Mouse (Mus musculus): ENCODE results near the gene Hhatl.

Hhatl gene

DNA sequence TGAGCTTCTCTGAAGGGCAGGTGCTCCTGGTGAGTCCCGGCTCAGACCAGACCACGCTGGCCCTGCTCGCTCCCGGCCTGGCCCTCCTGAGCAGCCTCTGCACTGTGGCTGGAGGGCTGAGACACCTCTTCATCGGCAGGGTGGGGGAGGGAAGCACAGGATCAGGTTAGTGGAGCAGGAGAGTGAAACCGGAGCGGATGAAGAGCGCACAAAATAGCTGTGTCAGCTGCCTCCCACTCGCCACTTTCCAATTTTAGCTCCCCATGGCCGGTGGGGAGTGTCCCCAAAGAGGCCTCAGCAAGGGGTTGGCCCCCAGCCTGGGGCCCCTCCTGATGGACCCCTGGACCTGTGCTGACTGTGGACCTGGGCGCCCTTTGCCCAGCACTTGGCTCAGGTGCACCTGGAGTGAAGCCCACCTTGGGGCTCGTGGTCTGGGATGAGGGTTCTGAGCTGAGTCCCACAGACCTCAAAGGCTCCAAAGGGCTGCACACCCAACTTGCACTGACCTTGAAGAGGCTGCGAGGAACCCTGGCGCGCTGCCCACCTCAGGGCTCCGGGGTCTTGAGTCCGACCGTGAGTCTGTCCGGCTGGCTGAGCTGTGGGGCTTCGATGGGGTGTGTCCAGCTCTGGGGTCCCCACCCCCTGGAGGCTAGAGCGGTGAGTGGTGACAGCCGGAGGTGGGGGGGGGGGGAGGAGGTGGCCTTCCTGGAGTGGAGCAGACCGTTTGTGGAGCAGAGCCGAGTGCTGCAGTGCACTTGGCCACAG lies at the start of gene Hhatl:
Gene Hhatl (minus strand): TSS at position 751 of the 765 bp plus-strand sequence.
- in situ Hi-C loops (cut with MseI, MboI) = no loop called here

DNA sequence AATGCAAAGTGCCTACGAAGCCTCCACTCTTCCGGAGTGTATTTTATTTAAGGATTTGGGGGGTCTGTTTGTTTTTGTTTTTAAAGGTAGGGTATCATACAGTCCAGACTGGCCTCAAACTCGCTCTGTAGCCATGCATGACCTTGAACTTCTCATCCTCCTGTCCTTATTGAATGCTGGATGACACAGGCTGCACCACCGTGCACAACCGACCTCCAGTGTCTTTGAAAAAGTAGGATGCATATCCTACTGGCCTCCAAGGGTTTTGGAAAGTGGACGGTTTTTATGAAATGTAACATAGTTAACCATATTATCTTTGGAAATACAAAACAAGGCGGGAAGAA lies 47.3 kb upstream of the Hhatl start:
- in situ Hi-C loops (cut with MseI, MboI) = no loop called here

DNA sequence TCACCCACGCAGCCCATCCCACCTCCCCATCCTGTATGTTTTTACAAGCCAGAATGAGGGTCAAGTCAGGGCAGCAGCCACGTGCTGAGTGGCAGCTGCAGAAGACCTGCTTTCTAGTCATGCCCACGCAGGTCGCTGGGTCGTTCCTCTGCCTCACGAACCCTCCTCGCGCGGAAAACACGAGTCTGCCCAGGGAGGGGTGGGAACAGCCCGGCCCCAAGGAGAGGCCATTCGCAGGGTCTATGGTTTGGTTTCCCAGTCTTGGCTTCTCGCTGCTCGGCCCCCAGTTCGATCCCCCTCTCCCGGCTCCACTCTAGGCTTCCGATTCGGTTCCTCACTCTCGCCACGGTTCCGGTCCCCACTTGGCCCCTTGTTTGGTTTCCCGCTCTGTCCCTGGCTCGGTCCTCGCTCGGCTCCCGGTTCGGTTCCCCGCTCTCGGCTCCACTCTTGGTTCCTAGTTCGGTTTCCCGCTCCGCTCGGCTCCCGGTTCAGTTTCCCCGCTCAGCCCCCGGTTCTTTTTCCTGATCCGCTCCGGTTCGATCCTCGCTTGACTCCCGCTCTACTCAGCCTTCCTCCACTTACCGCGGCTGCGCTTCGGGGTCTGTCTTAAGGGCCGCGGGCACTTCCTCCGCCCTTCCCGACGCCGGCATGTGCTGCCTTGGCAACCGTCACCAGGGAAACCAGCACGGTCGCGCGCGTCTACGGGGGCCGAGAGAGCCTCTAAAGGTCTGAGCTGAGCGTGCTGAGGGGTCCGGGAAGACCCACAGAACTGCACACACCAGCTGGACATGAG lies 46.7 kb upstream of the Hhatl start, which contains the start of gene Ccdc13:
Gene Ccdc13 (minus strand): TSS at position 633 of the 793 bp plus-strand sequence.
- in situ Hi-C loops (cut with MseI, MboI) = no loop called here

DNA sequence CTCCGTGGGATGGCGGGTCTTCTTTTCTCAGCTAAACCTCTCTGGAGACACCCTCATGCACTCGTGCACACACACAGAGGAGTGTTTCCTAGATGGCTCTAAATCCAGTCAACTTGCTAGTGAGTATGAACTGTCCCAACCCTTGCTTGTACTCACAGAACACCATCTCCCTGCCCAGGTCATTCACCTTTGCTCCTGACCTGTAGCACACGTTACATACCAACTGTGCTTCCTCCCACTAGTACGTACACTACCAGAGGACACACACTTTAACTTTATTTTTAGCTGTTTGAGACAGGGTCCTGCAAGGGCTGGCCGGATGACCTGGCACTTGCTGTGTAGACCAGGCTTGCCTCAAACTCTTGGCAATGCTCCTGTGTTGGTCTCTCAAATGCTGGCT lies 45.7 kb upstream of the Hhatl start:
- in situ Hi-C loops (cut with MseI, MboI) = no loop called here

GRCm38 (mm10) chr9:121833825-121834224 lies 41.5 kb upstream of the Hhatl start:
- in situ Hi-C loops (cut with MseI, MboI) = no loop called here

- in situ Hi-C loops (cut with MseI, MboI) = no loop called here
Measured at GRCm38 (mm10) chr9:121830956-121831293, 38.6 kb upstream of the Hhatl start.

DNA sequence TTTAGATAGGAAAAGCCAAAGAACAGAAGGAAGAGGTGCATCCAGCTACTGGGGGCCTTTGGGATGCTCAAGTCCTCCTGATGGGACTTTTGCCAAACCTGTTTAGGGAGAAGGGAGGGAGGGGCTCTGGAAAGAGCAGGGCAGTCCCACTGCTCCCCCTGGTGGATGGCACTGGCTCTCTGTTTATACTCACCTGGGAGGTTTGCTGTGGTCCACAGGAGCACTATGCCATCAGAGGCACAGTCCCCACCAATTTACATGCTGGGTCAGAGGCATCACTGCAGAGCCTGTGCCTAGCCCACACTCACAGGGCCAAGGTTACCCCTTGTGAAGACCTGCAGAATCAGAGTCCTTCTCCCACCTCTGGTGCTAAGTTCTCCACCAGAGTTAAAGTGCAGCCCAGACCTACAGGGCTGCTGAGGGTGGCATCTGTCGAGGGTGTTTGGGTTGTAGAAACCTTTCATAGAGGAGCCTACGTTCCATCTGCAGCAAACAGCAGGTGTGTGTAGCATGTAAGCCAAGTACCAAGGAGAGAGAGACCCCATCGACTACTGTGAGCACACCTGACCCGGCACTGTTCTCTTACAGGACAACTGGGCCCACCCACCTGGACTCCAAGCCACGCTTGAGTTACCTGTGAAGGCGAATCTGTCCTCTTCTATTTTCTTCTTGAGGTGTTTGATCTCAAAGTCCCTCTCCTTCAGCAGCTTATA lies 38.1 kb upstream of the Hhatl start:
- in situ Hi-C loops (cut with MseI, MboI) = no loop called here

DNA sequence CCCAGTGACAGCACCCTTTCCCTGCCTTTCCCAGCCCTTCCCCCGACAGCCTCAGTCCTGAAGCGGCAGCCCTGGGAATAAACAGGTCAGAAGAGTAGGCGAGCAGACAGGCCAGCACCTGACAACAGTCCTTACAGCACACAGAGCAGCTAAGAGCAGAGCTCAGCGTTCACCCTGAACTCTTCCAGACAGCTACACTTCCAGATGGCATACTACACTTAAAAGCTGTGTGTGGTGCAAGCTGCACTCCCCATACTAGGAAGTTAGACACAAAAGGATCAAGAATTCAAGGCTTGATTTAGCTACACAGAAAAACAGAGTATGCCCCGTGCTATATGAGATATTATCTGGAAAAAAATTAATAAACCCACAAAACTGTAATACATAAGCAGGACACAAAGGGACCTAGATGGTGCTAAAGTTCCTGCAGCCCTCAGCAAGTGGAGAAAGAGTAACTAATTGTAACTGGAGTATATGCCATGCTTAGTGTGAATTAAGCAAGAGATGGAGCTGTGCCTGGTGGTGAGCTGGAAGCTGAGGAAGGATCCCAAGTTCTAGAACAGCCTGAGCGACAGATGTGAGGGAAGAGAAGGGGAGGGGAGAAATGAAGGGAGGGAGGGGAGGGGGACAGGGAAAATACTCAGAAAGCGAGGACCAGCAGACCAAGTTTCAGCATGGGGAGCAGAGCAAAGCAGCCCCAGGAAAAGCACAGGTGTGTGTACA lies 37.1 kb upstream of the Hhatl start:
- in situ Hi-C loops (cut with MseI, MboI) = loop anchor here in 1 of 2 experiments (5.0 kb wide), 1 partner anchor 52 kb away; the partner anchor contains the start of gene Klhl40

- in situ Hi-C loops (cut with MseI, MboI) = loop anchor here in 1 of 2 experiments (5.0 kb wide), 1 partner anchor 51 kb away; the partner anchor contains the start of gene Klhl40
Measured at GRCm38 (mm10) chr9:121828314-121828713, 36.0 kb upstream of the Hhatl start.

- in situ Hi-C loops (cut with MseI, MboI) = loop anchor here in 1 of 2 experiments (5.0 kb wide), 1 partner anchor 49 kb away; the partner anchor contains the start of gene Klhl40
Measured at GRCm38 (mm10) chr9:121826356-121826755, 34.0 kb upstream of the Hhatl start.

DNA sequence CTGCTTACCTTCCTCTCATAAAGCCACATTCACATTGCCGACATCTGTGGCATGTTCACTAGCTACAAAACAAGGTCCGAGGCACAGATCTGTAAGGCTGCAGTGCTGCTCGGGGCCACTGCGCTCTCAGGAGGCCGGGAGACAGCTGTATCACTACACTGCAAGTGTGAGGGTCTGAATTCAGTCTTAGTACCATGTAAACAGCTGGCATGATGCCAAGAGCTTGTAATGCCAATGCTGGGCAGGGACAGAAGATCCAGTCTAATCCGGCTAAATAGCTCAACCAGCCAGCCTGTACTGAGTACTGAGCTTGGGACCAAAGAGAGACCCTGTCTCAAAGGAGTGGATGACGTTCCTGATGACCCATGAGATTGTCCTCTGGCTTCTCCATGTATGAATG lies 31.7 kb upstream of the Hhatl start:
- in situ Hi-C loops (cut with MseI, MboI) = no loop called here

GRCm38 (mm10) chr9:121823051-121823450 lies 30.7 kb upstream of the Hhatl start:
- in situ Hi-C loops (cut with MseI, MboI) = no loop called here

GRCm38 (mm10) chr9:121822585-121822991 lies 30.3 kb upstream of the Hhatl start:
- in situ Hi-C loops (cut with MseI, MboI) = no loop called here

DNA sequence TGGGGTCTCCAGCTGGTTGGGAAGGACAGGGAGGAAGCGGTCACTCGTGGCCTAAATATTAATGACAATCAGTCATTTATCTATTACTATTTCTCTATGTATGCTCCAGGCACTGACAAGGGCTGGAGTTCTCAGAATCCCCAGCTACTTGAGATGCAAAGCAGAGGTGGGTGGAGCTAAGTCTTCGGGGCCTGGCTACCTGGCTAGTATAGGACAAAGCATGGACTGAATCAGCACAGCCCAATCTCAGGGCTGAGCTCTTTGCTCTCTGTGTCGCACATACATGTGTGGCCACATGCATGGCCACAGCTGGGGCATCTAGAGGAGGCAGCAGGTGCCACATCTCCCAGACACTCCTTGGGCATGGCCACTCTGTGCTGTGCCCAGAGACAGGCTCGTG lies 28.5 kb upstream of the Hhatl start:
- in situ Hi-C loops (cut with MseI, MboI) = no loop called here

DNA sequence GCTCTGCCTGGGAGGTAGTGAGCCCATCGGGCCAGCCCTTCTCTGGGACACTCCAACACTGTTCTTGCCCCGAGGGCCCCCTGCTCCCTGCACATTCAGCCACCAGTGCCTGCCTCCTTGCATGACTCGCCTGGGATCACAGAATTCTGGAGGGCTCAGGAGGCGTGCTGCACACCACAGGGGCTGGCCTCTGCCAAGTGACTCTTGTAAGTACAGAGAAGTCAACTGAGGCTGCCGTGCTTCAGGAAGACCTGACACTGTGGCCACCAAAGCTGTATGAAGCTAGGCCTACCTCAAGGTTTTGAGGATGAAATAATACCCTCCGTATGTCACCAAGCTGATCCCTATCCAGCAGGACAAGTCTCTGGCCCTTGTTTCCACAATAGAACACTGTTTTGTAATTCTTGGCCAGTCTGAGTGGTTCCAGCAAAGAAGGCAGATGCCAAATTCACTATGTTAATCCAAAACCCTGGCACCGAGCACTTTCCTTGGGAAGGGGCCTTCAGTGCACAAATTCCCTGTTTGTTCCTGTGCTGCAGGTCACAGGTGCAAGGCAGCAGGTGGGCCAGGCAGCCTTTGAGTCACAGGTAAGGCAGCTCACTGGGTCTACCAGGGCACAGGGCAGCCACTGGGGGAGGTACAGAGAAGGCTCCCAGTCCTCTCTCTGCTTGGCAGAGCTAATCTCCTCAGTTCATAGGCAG lies 27.6 kb upstream of the Hhatl start:
- in situ Hi-C loops (cut with MseI, MboI) = no loop called here

DNA sequence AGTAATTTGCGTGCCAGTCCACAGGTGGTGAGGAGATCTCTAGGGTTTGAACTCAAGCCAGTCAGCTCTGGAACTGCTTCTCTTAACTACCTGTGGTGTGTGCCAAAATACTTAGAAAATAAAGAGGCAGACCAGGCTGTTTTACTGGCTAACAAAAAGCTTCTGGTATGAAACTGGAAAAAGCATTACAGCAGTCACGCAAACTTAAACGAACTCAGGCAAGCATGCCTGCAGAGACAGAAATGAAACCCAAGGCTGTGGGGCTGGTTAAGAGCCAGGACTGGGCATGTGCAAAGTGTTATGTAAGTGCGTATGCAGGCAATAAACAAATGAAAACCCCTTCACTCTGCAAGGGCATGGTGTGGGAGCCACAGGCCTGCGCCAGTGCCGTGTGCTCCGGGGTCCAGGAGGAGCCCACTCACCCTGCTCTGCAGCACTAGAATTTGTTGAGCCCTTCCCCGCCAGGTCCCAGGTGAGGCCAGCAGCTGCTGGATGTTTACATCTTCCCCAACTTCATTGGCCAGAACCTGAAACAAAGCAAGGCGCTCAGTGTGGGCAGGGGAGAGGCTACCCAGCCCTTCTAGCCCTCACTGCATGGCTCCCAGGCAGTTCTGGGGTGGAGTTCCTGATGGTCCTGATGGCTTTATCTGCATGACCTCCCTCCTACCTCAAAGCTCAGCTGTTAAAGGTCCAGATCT lies 26.9 kb upstream of the Hhatl start:
- in situ Hi-C loops (cut with MseI, MboI) = no loop called here

DNA sequence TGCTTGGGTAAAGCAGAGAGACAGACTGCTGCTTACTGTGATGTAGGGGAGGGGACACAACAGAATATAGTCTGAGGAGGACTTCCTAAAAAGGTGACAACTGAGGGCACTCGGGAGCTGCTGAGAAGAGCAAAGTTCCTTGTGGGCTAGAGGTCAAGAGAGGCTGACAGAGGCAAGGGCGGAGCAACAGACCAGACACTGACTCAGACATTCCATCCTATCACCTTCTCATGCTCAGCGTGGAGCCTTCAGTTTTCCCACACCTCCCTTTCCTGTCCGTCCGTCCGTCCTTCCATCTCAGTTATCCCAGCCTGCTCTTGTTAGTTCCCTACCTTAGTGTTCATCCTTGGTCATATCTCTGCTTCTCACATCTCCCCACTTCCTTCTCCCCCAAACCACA lies 22.9 kb upstream of the Hhatl start:
- in situ Hi-C loops (cut with MseI, MboI) = no loop called here

GRCm38 (mm10) chr9:121810081-121810821 lies 17.9 kb upstream of the Hhatl start:
- in situ Hi-C loops (cut with MseI, MboI) = no loop called here

- in situ Hi-C loops (cut with MseI, MboI) = no loop called here
Measured at GRCm38 (mm10) chr9:121808511-121808910, 16.2 kb upstream of the Hhatl start.

- in situ Hi-C loops (cut with MseI, MboI) = no loop called here
Measured at GRCm38 (mm10) chr9:121807947-121808346, 15.6 kb upstream of the Hhatl start.
